Mouse (Mus musculus): ENCODE measurements around the gene Gm49510.
"Not testable (repeated sequence)": the region's sequence is repeated elsewhere in the genome, so short reads cannot be mapped to it uniquely, and the experiment has no call there.

Gene Gm49510

GRCm38 (mm10) chr15:78878792-78879516 is 20.5 kb upstream of the Gm49510 start:
- not testable (repeated sequence) for DNase-seq (ENCODE audit: low read depth, low spot score)

- DNase-seq (ENCODE audit: low read depth, low spot score): no peak
Observed at GRCm38 (mm10) chr15:78880432-78880831, 19.0 kb upstream of the Gm49510 start.

- no peak for DNase-seq (ENCODE audit: low read depth, low spot score)
Observed at GRCm38 (mm10) chr15:78881828-78882227, 17.6 kb upstream of the Gm49510 start.

- DNase-seq (ENCODE audit: low read depth, low spot score): no peak
Observed at GRCm38 (mm10) chr15:78889401-78889853, 10.0 kb upstream of the Gm49510 start.

GRCm38 (mm10) chr15:78892440-78892839 is 7.0 kb upstream of the Gm49510 start:
- DNase-seq (ENCODE audit: low read depth, low spot score): no peak

GRCm38 (mm10) chr15:78894726-78895125 is 4.7 kb upstream of the Gm49510 start:
- no peak for DNase-seq (ENCODE audit: low read depth, low spot score)

GRCm38 (mm10) chr15:78895741-78896140 is 3.7 kb upstream of the Gm49510 start:
- DNase-seq (ENCODE audit: low read depth, low spot score): no peak

GRCm38 (mm10) chr15:78896149-78896548 is 3.3 kb upstream of the Gm49510 start:
- DNase-seq (ENCODE audit: low read depth, low spot score): no peak

- DNase-seq (ENCODE audit: low read depth, low spot score): no peak
Observed at GRCm38 (mm10) chr15:78897488-78897887, 2.0 kb upstream of the Gm49510 start.

- no peak for DNase-seq (ENCODE audit: low read depth, low spot score)
Observed at GRCm38 (mm10) chr15:78898507-78899001, 913 bp upstream of the Gm49510 start.

- DNase-seq (ENCODE audit: low read depth, low spot score): no peak
Observed at GRCm38 (mm10) chr15:78899740-78900584, 495 bp downstream of the Gm49510 start, which contains the start of gene Sh3bp1. Gene Sh3bp1 (plus strand): TSS chr15:78899768.

GRCm38 (mm10) chr15:78900585-78901421 is 1.3 kb downstream of the Gm49510 start:
- DNase-seq (ENCODE audit: low read depth, low spot score): no peak

- DNase-seq (ENCODE audit: low read depth, low spot score): no peak
Observed at GRCm38 (mm10) chr15:78901422-78901789, 1.9 kb downstream of the Gm49510 start.

GRCm38 (mm10) chr15:78903243-78903642 is 3.8 kb downstream of the Gm49510 start:
- DNase-seq (ENCODE audit: low read depth, low spot score): no peak

GRCm38 (mm10) chr15:78908399-78908798 is 8.9 kb downstream of the Gm49510 start:
- no peak for DNase-seq (ENCODE audit: low read depth, low spot score)

GRCm38 (mm10) chr15:78908982-78909381 is 9.5 kb downstream of the Gm49510 start:
- DNase-seq (ENCODE audit: low read depth, low spot score): no peak

GRCm38 (mm10) chr15:78912040-78912439 is 12.6 kb downstream of the Gm49510 start:
- no peak for DNase-seq (ENCODE audit: low read depth, low spot score)

GRCm38 (mm10) chr15:78913632-78914090 is 14.2 kb downstream of the Gm49510 start, which contains the start of gene Pdxp:
Gene Pdxp (plus strand): TSS chr15:78913919.
- DNase-seq (ENCODE audit: low read depth, low spot score): peak; percentile 95

- DNase-seq (ENCODE audit: low read depth, low spot score): no peak
Observed at GRCm38 (mm10) chr15:78914091-78914822, 14.8 kb downstream of the Gm49510 start.

GRCm38 (mm10) chr15:78914823-78915659 is 15.6 kb downstream of the Gm49510 start:
- no peak for DNase-seq (ENCODE audit: low read depth, low spot score)

All from WW6 (cell line).